Mouse (Mus musculus) urinary bladder, adult 18-20 months (tissue): ENCODE data around the gene Mbd3l1.
A peak's percentile ranks its signal among the peaks of the same experiment; 100 is the strongest.

Experiments
- DNase-seq, 2 experiments: peaks; one replicate each; pipeline ENCODE4 v3.0.0; 2022; ENCODE audit warnings: low spot score in 2 of 2, mixed read lengths in 2 of 2

Mbd3l1 gene

GRCm38 (mm10) chr9:18478168-18478567 lies at the start of gene Mbd3l1, which contains the start of gene Zfp558:
Gene Mbd3l1 (plus strand): TSS chr9:18478359.
Gene Zfp558 (minus strand): TSS chr9:18478268.
- DNase-seq = no peak

- no peak for DNase-seq
These were observed 47.8 kb upstream of the Mbd3l1 start, which contains the start of gene Mbd3l2 for GRCm38 (mm10) chr9:18430354-18430753. Gene Mbd3l2 (plus strand): TSS chr9:18430654.

DNA sequence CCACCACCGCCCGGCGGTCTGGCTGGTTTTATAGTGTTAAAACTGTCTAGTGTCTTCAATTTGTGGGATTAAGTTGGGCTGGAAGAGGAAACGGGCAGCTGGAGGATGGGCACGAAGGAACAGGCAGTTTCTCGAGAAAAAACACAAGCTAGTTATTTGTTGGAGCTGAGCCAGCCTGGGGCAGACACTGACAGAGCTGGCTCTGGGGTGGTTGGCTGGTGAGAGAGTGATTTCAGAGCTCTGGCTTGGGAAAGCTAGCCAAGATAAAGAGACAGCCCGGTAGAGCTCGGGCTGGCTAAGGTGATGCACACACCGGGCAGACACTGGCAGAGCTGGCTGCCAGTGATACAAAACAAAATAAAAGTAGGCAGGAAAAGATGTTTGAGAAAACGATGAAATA lies 46.5 kb upstream of the Mbd3l1 start:
- no peak for DNase-seq

GRCm38 (mm10) chr9:18456520-18456919 lies 21.6 kb upstream of the Mbd3l1 start:
- DNase-seq = no peak

DNA sequence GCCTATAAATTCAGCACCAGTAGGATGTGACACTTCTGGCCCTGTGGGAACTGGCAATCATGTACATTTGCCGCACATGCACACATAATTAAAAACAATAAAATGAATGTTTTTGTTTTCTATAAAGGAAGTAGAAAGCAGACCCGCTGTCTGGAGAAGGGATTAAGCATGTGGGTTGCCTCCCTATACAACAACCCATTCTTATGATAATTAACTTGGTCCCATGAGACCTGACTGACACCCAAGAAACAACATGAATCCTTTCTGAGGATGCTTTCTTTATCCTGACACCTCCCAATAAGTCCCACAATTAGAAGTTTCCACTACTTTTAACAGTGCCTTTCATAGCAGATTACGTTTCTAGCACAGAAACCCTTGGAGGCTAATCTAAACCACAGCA lies 10.8 kb upstream of the Mbd3l1 start:
- no peak for DNase-seq

- DNase-seq = no peak
These were observed 10.2 kb upstream of the Mbd3l1 start for GRCm38 (mm10) chr9:18468005-18468404.

DNA sequence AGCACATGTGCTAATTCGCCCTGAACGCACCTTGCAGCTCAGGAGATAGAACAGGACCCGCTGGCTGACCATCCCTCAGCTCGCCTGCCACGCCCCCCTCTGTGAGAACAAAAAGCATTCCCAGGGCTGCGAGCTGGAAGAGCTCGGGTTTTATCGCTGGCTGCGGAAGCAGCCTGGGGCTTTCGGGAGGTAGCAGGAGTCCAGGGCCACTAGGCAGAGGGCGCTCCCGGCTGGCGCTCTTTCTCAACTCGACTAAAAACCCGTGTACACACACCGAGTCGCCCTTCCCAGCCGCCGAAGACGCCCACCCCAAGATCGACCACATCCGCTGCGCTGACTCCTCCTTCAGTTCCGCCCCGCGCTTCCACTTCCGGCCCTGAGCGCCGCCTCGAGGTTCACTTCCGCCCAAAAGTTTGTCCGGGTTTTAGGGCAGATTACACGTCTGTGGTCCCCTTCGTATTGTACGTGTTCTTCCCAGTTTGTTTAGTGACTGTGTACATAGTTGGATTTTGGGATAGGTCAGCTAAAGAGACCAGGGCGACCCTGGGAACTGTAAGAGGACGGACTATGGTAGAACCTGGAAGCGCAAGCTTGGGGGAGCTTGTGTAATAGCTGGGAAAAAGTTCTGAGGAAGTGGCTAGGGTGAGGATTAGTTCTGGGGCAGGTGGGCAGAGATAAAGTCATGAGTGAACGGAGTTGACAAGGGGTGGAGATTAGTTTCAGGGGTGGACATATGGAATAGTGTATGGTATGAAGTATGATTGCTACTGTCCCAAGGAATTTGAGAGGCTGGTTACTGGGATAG lies 4.6 kb upstream of the Mbd3l1 start:
- peak; percentile 43 to 48 for DNase-seq

GRCm38 (mm10) chr9:18508098-18508497 lies 29.9 kb downstream of the Mbd3l1 start:
- DNase-seq = no peak
